Mouse (Mus musculus) embryonic facial prominence, embryonic 14.5 days (tissue): ENCODE measurements around the gene Tatdn2. TPM values are rescaled to one million over a fixed set of nuclear protein-coding genes. Genes with fewer than 3 reads are reported as not detected.

Experiments
- ATAC-seq: fragments of 200-750 bp; cut with Nextera tagmentation; 2 replicates; pipeline ENCODE4 v1.8.0; 2017; ENCODE audit warnings: low read depth, moderate number of reproducible peaks, moderate TSS enrichment
- DNase-seq: peaks from one replicate; pipeline ENCODE4 v3.0.0-alpha.2; 2015; ENCODE audit warnings: low spot score
- H3K27ac ChIP-seq: fragments of 300-500 bp; sonication (generic); replicated peaks from 2 replicates; pipeline ENCODE4 v1.5.1; 2014; ENCODE audit warnings: low read depth, mild to moderate bottlenecking, low read length, moderate library complexity
- H3K27me3 ChIP-seq: fragments of 300-500 bp; sonication (generic); replicated peaks from 2 replicates; pipeline ENCODE4 v1.6.1; 2014; ENCODE audit warnings: low read length; ENCODE audit not compliant: control insufficient read depth, insufficient read depth
- H3K36me3 ChIP-seq: fragments of 300-500 bp; sonication (generic); 2 replicates; pipeline ENCODE4 v1.6.1; 2014; ENCODE audit warnings: low read length, mixed read lengths; ENCODE audit not compliant: control insufficient read depth, insufficient read depth
- H3K4me1 ChIP-seq: fragments of 300-500 bp; sonication (generic); 2 replicates; pipeline ENCODE4 v1.6.1; 2014; ENCODE audit warnings: antibody characterized with exemption, low read length; ENCODE audit not compliant: control insufficient read depth, insufficient read depth
- H3K4me2 ChIP-seq: fragments of 300-500 bp; sonication (generic); 2 replicates; pipeline ENCODE4 v1.6.1; 2014; ENCODE audit warnings: low read depth, mild to moderate bottlenecking, low read length, moderate library complexity, mixed read lengths
- H3K4me3 ChIP-seq: fragments of 300-500 bp; sonication (generic); 2 replicates; pipeline ENCODE4 v1.5.1; 2014; ENCODE audit warnings: low read depth, mild to moderate bottlenecking, low read length
- H3K9ac ChIP-seq: fragments of 300-500 bp; sonication (generic); 2 replicates; pipeline ENCODE4 v1.6.1; 2014; ENCODE audit warnings: low read depth, mild to moderate bottlenecking, low read length, moderate library complexity, mixed read lengths
- H3K9me3 ChIP-seq: fragments of 300-500 bp; sonication (generic); 2 replicates; pipeline ENCODE4 v1.6.1; 2016; ENCODE audit warnings: low read length; ENCODE audit not compliant: control insufficient read depth
- WGBS: fragments of 180-500 bp; shearing (Covaris S2); extraction: QIAGEN DNeasy Blood & Tissue Kit; methylation state at CpG from one replicate; pipeline ENCODE4 v1.1.7; 2014; 5-methylcytosine and 5-hydroxymethylcytosine counted together
- polyA plus RNA-seq: library from polyadenylated mRNA; unstranded; fragments of >200 nt; fragmentation: Nextera tagmentation; extraction: Ambion mirVana; gene quantifications from 2 replicates; pipeline ENCODE4 v1.2.1, GENCODE M21; 2014

The Tatdn2 gene
- polyA plus RNA-seq, 1 experiment from 2014 or later = 1.9 TPM

- no peaks in the 10 kb centered on the region for H3K27me3 ChIP-seq
- ATAC-seq = no peak
- H3K36me3 ChIP-seq = no peaks in the 10 kb centered on the region
- H3K4me3 ChIP-seq = no peak overlapping the region
- WGBS = 73% methylated on average over 14 of the region's 14 CpGs
- H3K9me3 ChIP-seq = no peaks in the 10 kb centered on the region
- no peak overlapping the region for H3K4me2 ChIP-seq
- no peak for DNase-seq
- H3K9ac ChIP-seq = no peak overlapping the region
- H3K4me1 ChIP-seq = no peaks in the 10 kb centered on the region
- no peak overlapping the region for H3K27ac ChIP-seq
Measured at GRCm38 (mm10) chr6:113678246-113679012, 18.4 kb upstream of the Tatdn2 start.

GRCm38 (mm10) chr6:113679993-113680566 lies 16.8 kb upstream of the Tatdn2 start:
- no peaks in the 10 kb centered on the region for H3K4me1 ChIP-seq
- no peak overlapping the region for H3K27ac ChIP-seq
- H3K27me3 ChIP-seq = no peaks in the 10 kb centered on the region
- no peak overlapping the region for H3K4me2 ChIP-seq
- no peaks in the 10 kb centered on the region for H3K9me3 ChIP-seq
- DNase-seq (no peak), ATAC-seq (no peak)
- H3K36me3 ChIP-seq = no peaks in the 10 kb centered on the region
- WGBS = 69% methylated on average over 9 of the region's 9 CpGs
- no peak overlapping the region for H3K4me3 ChIP-seq
- no peak overlapping the region for H3K9ac ChIP-seq

DNA sequence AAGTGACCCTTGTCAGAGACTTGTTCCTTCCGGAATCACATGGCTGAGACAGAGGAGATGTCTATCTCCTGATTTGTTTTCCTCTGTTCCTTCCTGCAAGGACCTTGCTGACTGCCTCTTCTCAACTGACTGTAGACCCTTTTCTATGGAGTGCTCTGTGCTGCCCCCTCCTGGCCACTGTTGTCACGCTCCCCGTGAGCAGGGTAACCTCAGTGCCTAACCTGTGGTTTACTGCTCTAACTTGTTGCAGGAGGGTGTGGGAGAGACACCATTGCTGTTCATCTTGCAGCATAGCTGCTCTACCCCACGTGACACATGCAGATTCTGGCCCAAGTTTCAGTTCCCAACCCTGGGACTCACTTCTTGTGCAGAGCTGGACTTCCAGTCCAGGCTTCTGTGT lies 15.6 kb upstream of the Tatdn2 start:
- H3K4me1 ChIP-seq = no peaks in the 10 kb centered on the region
- no peaks in the 10 kb centered on the region for H3K36me3 ChIP-seq
- DNase-seq (peak; percentile 61), ATAC-seq (0 out of 2 replicates have a peak, but pooled peaks have one; percentile 53)
- no peaks in the 10 kb centered on the region for H3K27me3 ChIP-seq
- WGBS = 29% methylated on average over 4 of the region's 4 CpGs
- H3K27ac ChIP-seq = no peak overlapping the region
- no peaks in the 10 kb centered on the region for H3K9me3 ChIP-seq
- no peak overlapping the region for H3K9ac ChIP-seq
- no peak overlapping the region for H3K4me3 ChIP-seq
- no peak overlapping the region for H3K4me2 ChIP-seq

- no peak for DNase-seq
- WGBS = 86% methylated on average over 10 of the region's 10 CpGs
- Histone ChIP-seq H3K27ac (no peak overlapping the region), H3K9ac (no peak overlapping the region), H3K27me3 (no peaks in the 10 kb centered on the region), H3K4me3 (no peak overlapping the region), H3K9me3 (no peaks in the 10 kb centered on the region), H3K4me2 (no peak overlapping the region), H3K4me1 (no peaks in the 10 kb centered on the region), H3K36me3 (no peaks in the 10 kb centered on the region)
- ATAC-seq = no peak
Measured at GRCm38 (mm10) chr6:113683081-113683825, 13.6 kb upstream of the Tatdn2 start.

DNA sequence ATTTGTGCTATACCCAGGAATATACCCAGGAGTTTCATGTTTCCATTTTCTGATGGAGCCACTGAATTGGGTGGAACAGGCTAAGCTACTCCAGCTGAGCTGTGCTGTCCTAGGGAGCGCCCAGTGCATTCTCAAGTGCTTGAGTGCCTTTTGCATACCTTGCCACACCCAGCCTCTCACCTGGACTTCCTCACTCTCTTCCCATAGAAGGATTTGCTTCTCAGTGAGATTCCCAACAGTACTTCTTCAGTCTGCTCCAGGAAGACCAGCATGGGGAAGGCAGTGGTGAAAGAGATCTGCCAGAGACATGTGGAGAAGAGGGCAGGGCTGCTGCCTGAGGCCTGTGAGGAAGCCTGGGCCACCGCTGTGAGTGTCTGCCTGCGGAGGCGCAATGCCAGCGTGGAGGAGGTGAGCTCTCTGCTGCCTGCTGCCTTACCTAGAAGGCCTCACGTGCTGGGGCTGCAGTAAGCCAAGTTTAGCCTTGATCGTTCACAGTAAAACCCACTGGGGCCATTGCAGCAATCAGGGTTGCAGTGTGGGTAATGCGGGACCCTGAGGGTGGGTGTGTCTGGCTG lies 10.2 kb upstream of the Tatdn2 start:
- no peak overlapping the region for H3K27ac ChIP-seq
- no peaks in the 10 kb centered on the region for H3K27me3 ChIP-seq
- no peak overlapping the region for H3K4me2 ChIP-seq
- H3K36me3 ChIP-seq = no peaks in the 10 kb centered on the region
- WGBS = 36% methylated on average over 8 of the region's 8 CpGs
- DNase-seq (peak; percentile 22), ATAC-seq (no peak)
- H3K4me1 ChIP-seq = peaks cover 12% of the 10 kb centered on the region
- no peak overlapping the region for H3K4me3 ChIP-seq
- H3K9me3 ChIP-seq = no peaks in the 10 kb centered on the region
- H3K9ac ChIP-seq = no peak overlapping the region

DNA sequence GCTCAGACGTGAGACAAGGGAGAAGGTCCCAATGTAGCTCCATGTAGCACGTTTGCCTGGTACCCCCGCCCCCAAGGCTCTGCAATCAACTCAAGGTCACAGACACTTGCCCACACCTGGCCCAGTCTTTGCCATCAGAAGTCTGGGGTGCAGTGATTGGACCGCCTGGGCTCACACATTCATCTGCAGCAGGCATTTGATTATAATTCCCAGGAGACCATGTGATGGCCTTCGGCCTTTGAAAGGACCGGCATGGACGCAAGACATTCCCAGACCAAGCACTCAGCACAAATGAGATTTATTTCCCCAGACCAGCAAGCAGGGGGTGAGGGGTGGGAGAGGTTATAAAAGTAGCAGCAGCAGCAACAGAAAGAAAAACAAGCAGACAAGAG lies 6.8 kb upstream of the Tatdn2 start:
- Histone ChIP-seq H3K9me3 (no peaks in the 10 kb centered on the region), H3K27me3 (no peaks in the 10 kb centered on the region), H3K4me1 (peaks cover 12% of the 10 kb centered on the region), H3K27ac (peak overlapping the region; percentile 55), H3K36me3 (no peaks in the 10 kb centered on the region), H3K4me3 (no peak overlapping the region), H3K9ac (0 out of 2 replicates have a peak overlapping the region, but pooled peaks have one; percentile 34), H3K4me2 (peak overlapping the region; percentile 44; the same call in 1 of the 2 replicates)
- DNase-seq = no peak
- peak; percentile 35 for ATAC-seq
- 11% methylated on average over 7 of the region's 7 CpGs for WGBS

DNA sequence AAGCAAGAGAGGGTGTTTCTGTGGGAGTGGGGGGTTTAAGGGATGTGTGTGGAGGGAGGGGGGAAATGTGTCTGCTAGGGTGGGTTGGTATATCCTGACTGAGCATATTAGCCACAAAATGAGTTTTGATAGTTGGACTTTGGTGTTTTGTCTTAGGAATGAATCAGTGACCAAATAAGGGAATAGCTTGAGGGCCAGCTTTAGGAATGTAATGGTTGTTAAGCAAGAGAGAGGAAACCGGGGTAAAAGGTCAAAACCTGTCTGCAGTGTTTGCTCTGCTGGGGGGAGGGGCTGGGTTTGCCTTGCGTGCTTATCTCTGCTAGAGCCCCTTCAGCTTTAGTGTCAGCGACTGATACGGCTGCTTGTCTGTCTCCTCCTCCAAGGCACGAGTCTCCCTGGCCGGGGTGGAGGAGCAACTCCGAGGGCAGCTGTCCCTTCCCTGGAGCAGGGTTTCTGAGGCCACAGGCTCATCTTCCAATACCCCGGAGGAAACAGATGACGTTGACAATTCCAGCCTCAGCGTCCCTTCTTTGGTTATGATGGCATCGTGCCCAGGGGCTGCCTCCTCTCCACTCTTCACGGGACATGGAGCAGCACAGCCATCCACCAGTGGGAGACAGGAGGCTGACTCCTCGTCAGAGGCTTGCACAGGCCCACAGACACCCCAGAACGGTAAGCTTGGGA lies 6.3 kb upstream of the Tatdn2 start:
- peaks cover 12% of the 10 kb centered on the region for H3K4me1 ChIP-seq
- ATAC-seq (0 out of 2 replicates have a peak, but pooled peaks have one; percentile 45), DNase-seq (peak; percentile 79)
- H3K27me3 ChIP-seq = no peaks in the 10 kb centered on the region
- H3K9ac ChIP-seq = peak overlapping the region; percentile 30; the same call in 1 of the 2 replicates
- H3K4me2 ChIP-seq = peak overlapping the region; percentile 44
- WGBS = 2% methylated on average over 14 of the region's 14 CpGs
- H3K27ac ChIP-seq = peak overlapping the region; percentile 70
- no peaks in the 10 kb centered on the region for H3K9me3 ChIP-seq
- H3K36me3 ChIP-seq = no peaks in the 10 kb centered on the region
- H3K4me3 ChIP-seq = 0 out of 2 replicates have a peak overlapping the region, but pooled peaks have one; percentile 6

GRCm38 (mm10) chr6:113691084-113691462 lies 5.8 kb upstream of the Tatdn2 start:
- no peak for ATAC-seq
- Histone ChIP-seq H3K9me3 (no peaks in the 10 kb centered on the region), H3K27me3 (no peaks in the 10 kb centered on the region), H3K9ac (peak overlapping the region; percentile 30; the same call in 1 of the 2 replicates), H3K36me3 (no peaks in the 10 kb centered on the region), H3K27ac (peak overlapping the region; percentile 70), H3K4me2 (peak overlapping the region; percentile 44), H3K4me3 (0 out of 2 replicates have a peak overlapping the region, but pooled peaks have one; percentile 6), H3K4me1 (peaks cover 16% of the 10 kb centered on the region)
- 71% methylated on average over 4 of the region's 4 CpGs for WGBS
- DNase-seq = no peak
